Mouse (Mus musculus): ENCODE measurements at regions not wholly inside any gene's neighbourhood (a gene's known extent, or its start where the extent isn't known, plus 50 kb on each side); places are given as distances from the start of the nearest gene placed in this dataset.

DNA sequence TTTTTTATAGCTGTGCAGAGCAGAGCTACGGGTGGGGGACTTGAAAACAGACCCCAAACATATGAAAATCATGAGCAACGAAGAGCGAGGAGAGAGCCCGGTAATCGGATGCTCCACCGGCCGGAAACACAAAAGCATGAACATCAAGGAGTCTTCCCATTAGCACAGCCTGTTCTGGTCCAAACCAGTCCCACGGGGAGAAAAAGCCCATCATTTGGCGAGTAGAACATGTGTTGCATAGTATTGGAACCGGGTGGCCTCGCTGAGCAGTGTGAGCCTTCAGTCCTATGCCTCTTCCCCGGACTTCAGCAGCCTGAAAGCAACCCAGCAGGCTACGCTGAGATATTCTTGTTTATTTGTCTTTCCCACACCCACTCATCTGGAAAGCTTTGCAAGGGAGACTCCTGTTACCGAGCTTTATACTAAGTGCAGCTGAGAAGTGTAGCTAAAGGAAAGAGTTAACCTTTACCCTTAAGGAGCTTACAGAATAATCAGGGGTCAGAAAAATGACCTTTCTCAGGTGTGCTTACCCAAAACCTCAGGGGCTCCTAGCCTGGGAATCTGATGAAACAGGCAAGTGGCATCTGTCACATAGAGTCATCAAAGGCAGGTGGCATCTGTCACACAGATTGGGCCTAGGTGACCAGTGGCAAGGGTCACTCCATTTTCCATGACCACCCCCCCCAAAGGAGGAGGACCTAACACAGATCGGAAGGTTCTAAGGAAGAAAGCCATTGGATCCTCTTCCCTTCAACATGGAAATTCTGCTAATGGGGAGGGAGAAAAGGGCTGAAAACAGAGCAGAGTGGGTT, 209.8 kb downstream of the Hs3st3b1 start:
- DNase-seq (ENCODE audit: low read depth, low spot score): no peak

DNA sequence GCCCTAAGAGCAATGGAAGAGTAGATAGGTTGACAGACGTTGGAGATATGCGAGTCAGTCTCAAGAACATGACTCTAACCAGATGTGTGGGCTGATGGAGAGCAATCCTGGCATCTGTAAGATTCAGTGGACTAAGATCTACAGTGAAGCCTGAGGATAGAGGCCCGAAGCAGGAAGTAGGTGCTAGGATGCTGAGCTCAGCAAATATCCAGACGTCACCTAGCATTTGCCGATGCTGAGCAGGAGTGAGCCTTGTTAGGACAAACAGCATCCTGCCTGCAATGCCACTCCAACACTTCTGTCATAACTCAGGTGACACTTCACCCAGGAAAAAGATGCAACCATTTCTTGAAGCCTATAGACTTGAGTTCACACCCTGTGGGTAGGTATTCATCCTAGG, 199.8 kb downstream of the Hs3st3b1 start:
- DNase-seq (ENCODE audit: low read depth, low spot score): no peak

DNA sequence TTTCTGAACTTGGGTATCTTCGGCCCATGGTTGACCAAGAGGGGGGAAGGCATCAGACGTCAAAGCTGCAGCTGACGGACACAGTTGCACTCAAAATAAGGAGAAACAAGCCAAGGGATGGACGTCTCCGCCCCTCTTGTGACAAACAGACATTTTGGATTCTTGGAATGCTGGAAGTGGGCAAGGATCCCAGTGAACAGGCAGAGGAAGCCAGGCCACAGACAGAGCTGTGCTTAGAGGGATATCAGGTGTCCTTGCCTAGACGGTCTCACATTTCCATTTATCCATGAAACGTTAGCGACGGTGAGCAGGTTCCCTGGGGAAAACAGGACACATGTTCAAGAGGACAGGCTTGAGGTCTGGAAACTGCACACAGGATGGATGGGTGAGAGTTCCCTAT, 191.2 kb downstream of the Hs3st3b1 start:
- DNase-seq (ENCODE audit: low read depth, low spot score): no peak

DNA sequence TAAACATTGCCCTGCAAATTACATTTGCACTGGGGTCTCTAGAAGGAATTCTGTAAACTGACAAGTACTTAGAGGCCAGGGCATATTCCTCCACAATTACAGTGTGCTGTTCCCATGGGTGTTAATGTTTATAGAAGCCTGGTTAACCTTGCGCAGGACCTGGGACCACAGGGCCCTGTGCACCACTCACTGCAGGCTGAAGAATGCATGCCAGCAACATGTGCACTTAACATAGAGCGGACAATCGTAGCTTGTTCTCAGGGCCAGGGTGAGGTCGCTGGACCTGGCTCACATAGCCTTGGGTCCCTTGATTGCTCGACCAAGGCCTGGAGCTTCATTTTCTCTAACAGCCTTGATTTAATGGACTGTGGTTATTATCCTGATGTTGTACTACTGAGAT, 168.8 kb downstream of the Hs3st3b1 start:
- DNase-seq (ENCODE audit: low read depth, low spot score): peak; percentile 59

- no peak for DNase-seq (ENCODE audit: low read depth, low spot score)
Measured at GRCm38 (mm10) chr11:63754826-63755225, 167.3 kb downstream of the Hs3st3b1 start.

DNA sequence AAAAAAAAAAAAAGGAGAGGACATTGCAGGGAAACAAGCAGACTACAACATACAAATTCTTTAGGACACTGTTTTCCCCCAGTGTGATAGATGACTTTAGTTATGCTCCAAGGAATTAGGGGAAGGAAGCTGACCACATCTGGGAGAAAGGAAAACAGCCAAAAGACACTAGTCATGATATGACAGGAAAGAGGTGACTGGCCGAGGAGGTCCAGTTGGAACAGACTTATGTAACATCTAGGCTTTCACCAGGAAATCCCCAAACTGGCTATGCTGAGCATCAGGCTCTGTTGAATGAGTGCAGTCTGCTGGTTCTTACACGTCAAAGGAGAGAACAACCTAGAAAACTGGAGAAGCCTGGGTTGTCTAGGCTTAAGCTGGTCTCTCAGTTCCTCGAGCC, 163.8 kb downstream of the Hs3st3b1 start:
- DNase-seq (ENCODE audit: low read depth, low spot score): no peak

DNA sequence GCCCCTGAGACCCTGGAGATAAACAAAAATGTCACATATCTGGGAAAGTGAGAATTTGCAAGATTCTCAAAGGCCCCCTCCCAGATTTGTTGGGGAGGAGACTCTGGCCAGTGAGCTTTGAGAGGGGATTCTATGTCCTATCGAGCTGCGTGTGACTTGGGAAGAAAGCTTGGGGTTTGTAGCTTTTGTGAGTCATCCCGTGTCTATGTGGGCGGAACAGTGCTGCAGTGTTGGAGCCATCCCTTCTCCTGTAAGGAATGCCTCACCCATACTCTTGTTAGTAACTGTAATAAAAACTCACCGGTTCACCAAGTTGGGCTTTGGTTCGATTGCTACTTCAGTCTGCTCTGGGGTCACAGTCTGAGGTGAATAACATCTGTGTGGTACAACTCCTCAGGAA, 160.5 kb downstream of the Hs3st3b1 start:
- DNase-seq (ENCODE audit: low read depth, low spot score): no peak

GRCm38 (mm10) chr11:63767631-63768250, 154.3 kb downstream of the Hs3st3b1 start:
- no peak for DNase-seq (ENCODE audit: low read depth, low spot score)

- DNase-seq (ENCODE audit: low read depth, low spot score): no peak
Measured at GRCm38 (mm10) chr11:63769738-63770137, 152.4 kb downstream of the Hs3st3b1 start.

- peak; percentile 66 for DNase-seq (ENCODE audit: low read depth, low spot score)
Measured at GRCm38 (mm10) chr11:63775382-63775781, 146.7 kb downstream of the Hs3st3b1 start.

- no peak for DNase-seq (ENCODE audit: low read depth, low spot score)
Measured at GRCm38 (mm10) chr11:63779371-63779770, 142.7 kb downstream of the Hs3st3b1 start.

DNA sequence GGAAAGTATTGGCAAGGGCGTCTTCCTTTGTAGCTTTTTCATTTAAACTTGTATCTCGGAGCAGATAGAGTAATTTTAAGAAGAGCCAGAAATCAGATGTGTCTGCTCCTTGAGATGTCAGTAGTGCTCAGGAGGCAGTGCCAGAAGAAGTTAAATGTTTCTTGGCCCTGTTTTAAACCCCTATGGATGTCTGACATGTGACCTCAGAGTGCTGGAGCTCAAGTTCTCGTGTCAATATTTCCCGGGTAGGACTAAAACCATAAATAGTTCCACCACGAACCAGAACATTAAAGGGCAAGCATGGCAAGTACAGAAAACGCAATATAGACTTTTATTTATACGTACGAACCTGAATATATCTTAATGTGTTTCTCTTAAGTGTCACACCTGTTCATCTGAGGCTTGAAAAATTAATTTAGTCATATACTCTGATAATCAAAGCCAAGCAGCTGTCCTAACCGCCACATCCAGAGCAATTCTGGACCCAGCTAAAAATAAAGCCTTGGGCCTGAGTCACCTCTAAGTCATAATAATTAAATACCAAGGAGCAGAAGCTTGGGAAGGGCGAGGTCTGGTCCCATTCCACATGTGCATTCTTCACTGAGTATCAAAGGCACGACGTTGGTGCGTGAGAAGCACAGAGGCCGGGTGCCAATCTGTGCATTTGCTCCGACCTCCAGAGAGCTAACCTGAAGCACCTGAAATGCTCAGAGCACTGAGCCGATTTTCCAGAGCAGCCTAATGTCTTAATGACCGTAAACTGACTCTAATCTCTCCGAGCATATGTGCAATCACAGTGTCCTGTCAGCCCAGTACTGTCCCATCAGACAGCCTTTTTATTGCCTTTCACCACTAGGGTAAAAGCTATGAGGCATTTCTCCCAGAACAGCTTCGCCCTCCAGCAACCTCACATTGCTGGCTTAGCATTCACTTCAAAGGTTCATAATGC, 139.8 kb downstream of the Hs3st3b1 start:
- no peak for DNase-seq (ENCODE audit: low read depth, low spot score)

DNA sequence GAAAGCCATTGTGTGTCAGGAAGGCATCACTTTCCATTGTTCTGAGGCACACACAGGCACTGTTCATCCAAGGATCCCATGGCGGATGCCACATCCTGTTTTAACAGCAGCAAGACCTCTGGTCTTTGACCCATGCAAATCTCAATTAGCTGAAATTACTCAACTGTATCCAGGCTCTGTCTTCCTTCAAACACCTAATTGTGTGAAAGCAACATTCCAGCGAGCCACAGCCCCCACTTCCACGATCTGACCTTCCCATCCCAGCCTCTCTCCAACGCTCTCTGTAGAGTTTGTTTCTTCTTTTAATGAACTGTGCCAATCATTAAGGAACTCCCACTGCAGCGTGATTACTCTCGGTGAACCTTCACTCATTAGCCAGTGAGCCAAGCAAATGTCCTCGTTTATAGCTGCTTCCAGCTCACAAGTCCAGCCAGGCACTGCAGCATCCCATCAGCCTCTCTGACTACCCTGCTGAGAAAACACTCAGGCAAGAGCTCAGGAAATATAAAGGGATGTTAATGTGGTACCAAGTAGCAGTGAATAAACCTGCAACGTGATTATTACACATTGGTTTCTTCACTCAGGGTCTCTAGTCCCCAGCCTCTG, 136.7 kb downstream of the Hs3st3b1 start:
- peak; percentile 21 for DNase-seq (ENCODE audit: low read depth, low spot score)

DNA sequence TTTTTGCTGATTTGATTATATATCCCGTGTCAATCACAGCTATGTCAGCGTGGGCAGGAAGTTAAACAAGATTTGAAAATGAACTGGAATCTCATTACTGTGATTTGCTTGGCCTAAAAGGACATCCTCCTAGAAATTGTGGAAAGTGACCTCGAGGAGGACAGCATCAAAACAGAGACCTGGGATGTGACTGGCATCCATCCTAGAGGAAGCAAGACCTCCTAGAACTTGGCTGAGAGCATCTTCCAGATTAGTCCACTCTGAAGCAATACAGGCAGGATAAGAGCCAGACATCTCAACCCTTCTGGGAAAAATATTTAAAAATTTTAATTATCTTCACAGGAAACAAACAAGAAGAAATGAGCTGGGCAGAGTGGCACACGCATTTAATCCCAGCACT, 136.1 kb downstream of the Hs3st3b1 start:
- DNase-seq (ENCODE audit: low read depth, low spot score): no peak

- DNase-seq (ENCODE audit: low read depth, low spot score): peak; percentile 83
Measured at GRCm38 (mm10) chr11:63789473-63790120, 132.5 kb downstream of the Hs3st3b1 start.

GRCm38 (mm10) chr11:63791004-63791862, 130.9 kb downstream of the Hs3st3b1 start:
- DNase-seq (ENCODE audit: low read depth, low spot score): no peak

DNA sequence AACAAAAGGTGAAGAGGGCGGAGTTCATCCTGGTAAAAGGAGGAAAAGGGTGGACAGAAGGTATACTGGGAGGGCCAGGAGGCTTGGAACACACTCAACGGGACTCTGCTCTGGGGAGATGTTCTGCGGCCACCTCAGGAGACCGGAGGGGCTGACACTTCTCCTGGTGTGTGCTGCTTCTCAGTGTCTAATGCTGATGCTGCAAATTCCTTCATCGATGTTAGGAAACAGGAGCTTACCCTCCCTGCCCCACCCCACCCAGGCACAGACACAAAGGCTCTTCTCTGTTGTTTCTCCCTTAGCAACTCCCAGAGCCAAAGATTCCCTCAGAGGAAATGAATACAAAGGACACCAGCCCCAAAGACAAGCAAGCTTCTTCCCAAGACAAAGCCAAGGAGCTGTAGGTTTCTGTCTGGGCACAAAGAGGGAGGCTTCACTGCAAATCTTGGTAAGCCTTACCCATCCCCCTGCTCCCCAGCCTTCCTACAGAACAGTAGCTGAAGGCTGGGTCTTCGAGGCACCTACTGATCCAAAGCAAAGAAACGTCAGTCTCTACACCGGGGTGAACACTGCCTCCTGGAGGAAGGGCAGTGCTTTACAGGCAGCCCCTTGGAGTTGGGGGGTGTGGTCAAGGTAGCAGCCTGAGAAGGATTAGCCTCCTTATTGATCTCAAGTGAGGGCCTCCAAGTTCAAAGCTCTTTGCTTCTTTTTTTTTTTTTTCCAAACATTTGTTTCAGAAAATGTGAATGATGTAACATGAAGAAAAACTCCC, 128.2 kb downstream of the Hs3st3b1 start:
- no peak for DNase-seq (ENCODE audit: low read depth, low spot score)

DNA sequence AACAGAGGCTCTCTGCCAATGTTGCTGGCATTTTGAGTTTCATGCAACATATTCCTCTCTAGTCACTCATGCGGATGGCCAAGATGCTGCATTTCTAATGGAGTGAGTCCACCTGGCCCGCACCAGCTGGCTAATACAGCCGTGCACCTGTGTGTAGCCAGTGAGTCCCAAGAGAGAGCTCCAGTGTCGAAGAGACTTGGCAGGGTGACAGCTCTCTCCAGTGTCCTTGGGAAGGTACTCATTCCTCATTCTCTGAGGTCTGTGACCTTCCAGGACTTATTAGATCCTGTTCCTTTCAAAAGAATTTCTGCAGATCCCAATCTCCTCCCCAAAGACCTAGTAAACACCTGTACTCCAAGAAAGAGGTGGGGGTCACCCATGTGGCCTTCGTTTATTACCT, 109.9 kb downstream of the Hs3st3b1 start:
- DNase-seq (ENCODE audit: low read depth, low spot score): no peak

DNA sequence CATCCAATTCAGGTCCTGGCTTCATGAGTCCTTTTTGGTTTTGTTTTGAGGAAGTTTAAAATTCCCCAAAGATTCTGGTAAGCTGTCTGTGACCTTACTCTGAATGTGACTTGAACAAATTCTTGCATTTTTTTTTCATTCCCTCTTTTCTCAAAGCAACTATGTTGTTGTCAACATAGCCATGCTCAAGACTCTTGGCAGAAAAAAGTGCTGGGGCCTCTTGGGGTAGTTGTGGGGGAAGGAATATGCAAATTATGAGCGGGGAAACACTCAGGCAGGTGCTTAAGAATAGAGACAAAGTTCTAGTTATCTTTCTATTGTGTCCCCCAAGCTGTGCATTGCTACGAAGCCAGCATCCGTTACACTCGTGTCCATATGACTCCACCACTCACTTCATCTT, 99.2 kb downstream of the Hs3st3b1 start:
- DNase-seq (ENCODE audit: low read depth, low spot score): no peak

All from forelimb bud, embryonic 11.5 days (tissue).